Mouse (Mus musculus) liver, postnatal 0 days (tissue): ENCODE data around the gene Cybrd1.

ENCODE experiments used
- CTCF ChIP-seq: sonication (generic); IDR thresholded peaks from 2 replicates; pipeline ENCODE4 v1.5.1; 2016; ENCODE audit warnings: antibody characterized with exemption, low read depth
- EP300 ChIP-seq: IDR thresholded peaks from 2 replicates; pipeline ENCODE4 v1.6.1; 2016; ENCODE audit warnings: antibody characterized with exemption, low read depth, mild to moderate bottlenecking

- TF ChIP-seq CTCF (no peak), EP300 (no peak)
These were observed 15.0 kb upstream of the Cybrd1 start for GRCm38 (mm10) chr2:71102621-71103291.
